Mouse (Mus musculus) embryonic fibroblast, embryonic 13.5 days (primary cell): ENCODE measurements around the gene Zfp764.
A peak's percentile ranks its signal among the peaks of the same experiment; 100 is the strongest.

ENCODE experiments used
- CTCF ChIP-seq: IDR thresholded peaks from 2 replicates; pipeline ENCODE4 v1.5.1; 2011; ENCODE audit warnings: mild to moderate bottlenecking, control low read depth, low read length, moderate library complexity, borderline replicate concordance; ENCODE audit not compliant: insufficient read depth
- POLR2A ChIP-seq: IDR thresholded peaks from 2 replicates; pipeline ENCODE4 v1.6.1; 2011; ENCODE audit warnings: low read depth, mild to moderate bottlenecking, control low read depth, low read length, moderate library complexity

DNA sequence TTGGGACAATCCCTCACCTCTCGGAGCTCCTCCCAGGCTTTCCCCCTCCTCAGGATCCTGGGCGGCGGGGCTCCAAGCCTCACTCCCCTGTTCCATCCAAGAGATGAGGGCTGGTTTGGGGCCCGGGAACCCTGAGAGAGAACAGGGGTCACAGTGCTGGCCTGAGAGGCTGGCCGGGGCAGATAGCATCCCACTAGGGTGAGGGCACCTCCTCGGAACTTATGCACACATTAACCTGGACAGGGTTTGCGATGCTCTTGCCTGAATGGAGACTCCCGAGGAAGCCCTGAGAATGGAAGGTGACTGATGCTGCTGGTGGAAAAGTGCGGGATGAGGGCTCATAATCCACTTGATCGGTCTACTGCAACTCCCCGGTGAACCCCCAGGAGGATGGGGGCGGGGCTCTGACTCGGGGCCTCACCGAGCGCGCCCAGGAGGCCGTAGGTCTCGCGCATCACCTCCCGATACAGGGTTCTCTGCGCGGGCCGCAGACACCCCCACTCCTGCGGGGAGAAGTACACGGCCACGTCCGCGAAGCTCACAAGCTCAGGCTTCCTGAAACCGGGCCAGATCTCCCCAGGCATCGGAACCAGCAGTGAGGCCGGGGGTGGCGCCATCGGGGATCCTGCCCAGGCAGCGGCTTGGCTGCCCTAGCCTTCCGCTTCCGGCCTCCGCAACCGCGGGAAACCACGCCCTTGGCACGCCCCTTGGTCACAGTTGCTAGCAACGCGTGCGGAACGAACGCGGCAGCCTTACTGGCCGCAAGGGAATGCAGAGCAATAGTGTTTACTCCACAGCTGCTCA lies 15.0 kb upstream of the Zfp764 start, which contains the start of gene Zfp688:
- TF ChIP-seq POLR2A (peak; percentile 77), CTCF (no peak)
